Mouse (Mus musculus) E14TG2a.4 (cell line): ENCODE data around the gene Rbfox1.

Experiments used
- CTCF ChIP-seq: conservative IDR thresholded peaks from 2 replicates; pipeline ENCODE4 v1.5.1; 2014; ENCODE audit warnings: low read length
- NANOG ChIP-seq: IDR thresholded peaks from 2 replicates; pipeline ENCODE4 v1.6.1; 2014; ENCODE audit warnings: borderline replicate concordance, low read length, mixed read lengths

DNA sequence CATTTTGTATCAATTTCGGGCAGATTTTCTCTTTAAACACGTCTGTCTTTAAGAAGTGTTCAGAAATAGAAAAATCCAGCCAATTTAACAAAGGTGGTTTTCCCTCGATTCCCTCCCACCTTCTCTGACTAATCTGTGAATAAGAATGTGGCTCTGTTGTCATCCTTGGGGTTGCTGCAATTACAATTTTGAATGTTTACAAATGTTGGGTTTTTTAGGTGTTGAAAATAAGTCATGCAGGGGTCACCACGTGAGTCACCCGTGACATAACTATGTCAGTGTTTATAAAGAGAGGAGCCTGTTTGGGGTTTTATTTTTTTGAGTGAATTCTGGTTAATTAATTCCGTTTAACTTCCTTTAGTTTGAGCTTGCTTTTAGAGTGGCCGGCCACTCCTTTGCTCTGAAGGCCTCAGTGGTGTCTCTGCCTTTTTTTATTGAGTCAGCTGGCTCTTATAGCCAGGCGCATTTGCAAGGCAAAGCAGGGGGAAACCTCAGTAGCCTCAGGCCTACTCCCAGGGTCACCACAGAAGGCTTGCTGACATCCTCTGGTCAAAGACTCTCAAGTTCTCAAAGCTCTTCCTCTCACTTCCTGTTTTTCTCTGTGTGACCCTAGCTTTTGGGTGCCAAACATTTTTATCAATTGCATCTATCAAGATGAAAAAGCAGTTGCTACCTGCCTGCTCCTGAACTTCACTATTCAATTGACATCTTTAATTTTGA is 957.1 kb downstream of the Rbfox1 start:
- no peak for TF ChIP-seq CTCF
- no peak for TF ChIP-seq NANOG
